Mouse (Mus musculus) MEL (cell line): ENCODE results near the gene Fat3. TPM values are rescaled to one million over a fixed set of nuclear protein-coding genes. Genes with fewer than 3 reads are reported as not detected.

ENCODE experiments used
- DNase-seq: peaks from one replicate; pipeline ENCODE4 v3.0.0; 2011; ENCODE audit warnings: low read depth, low spot score
- H3K27ac ChIP-seq: 2 replicates; pipeline ENCODE4 v1.5.1; 2012; ENCODE audit warnings: low read depth, mild to moderate bottlenecking, control low read depth, low read length, moderate library complexity; ENCODE audit not compliant: control insufficient read depth
- H3K27me3 ChIP-seq, 2 experiments: fragments of 150-350 bp in 1 of 2; sonication (generic) in 1 of 2; 2 replicates each; pipeline ENCODE4 v1.6.1; 2012; ENCODE audit warnings: low read length in 2 of 2, mild to moderate bottlenecking in 2 of 2, improper control_type of control experiment in 1 of 2, moderate library complexity in 1 of 2; ENCODE audit not compliant: insufficient read depth in 2 of 2, control insufficient read depth in 1 of 2
- H3K36me3 ChIP-seq, 2 experiments: 2 replicates each; pipeline ENCODE4 v1.6.1; 2012 to 2014; ENCODE audit warnings: low read length in 2 of 2, improper control_type of control experiment in 1 of 2, inconsistent platforms in 1 of 2, mild to moderate bottlenecking in 1 of 2; ENCODE audit not compliant: insufficient read depth in 2 of 2, control insufficient read depth in 1 of 2
- H3K4me1 ChIP-seq, 2 experiments: fragments of 150-350 bp in 1 of 2; sonication (generic) in 1 of 2; 2 replicates each; pipeline ENCODE4 v1.6.1; 2012; ENCODE audit warnings: low read length in 2 of 2, improper control_type of control experiment in 1 of 2, mild to moderate bottlenecking in 1 of 2; ENCODE audit not compliant: insufficient read depth in 2 of 2, control insufficient read depth in 1 of 2
- H3K4me3 ChIP-seq, 2 experiments: fragments of 150-350 bp in 1 of 2; sonication (generic) in 1 of 2; 2 replicates each; pipeline ENCODE4 v1.5.1; 2012; ENCODE audit warnings: low read depth in 2 of 2, low read length in 2 of 2, mild to moderate bottlenecking in 2 of 2, moderate library complexity in 2 of 2, control low read depth in 1 of 2, improper control_type of control experiment in 1 of 2; ENCODE audit not compliant: control insufficient read depth in 1 of 2, insufficient read depth in 1 of 2
- H3K79me2 ChIP-seq: 2 replicates; pipeline ENCODE4 v1.6.1; 2012; ENCODE audit warnings: mild to moderate bottlenecking, low read length, moderate library complexity; ENCODE audit not compliant: control insufficient read depth, poor library complexity, insufficient read depth
- H3K9ac ChIP-seq: 2 replicates; pipeline ENCODE4 v1.6.1; 2012; ENCODE audit warnings: low read depth, mild to moderate bottlenecking, control low read depth, low read length, moderate library complexity; ENCODE audit not compliant: control insufficient read depth, poor library complexity, severe bottlenecking
- H3K9me3 ChIP-seq: fragments of 150-350 bp; sonication (generic); replicated peaks from 2 replicates; pipeline ENCODE4 v1.6.1; 2012; ENCODE audit warnings: mild to moderate bottlenecking, low read length, improper control_type of control experiment, moderate library complexity; ENCODE audit not compliant: insufficient read depth
- CHD1 ChIP-seq: IDR thresholded peaks from 2 replicates; pipeline ENCODE4 v1.6.1; 2012; ENCODE audit warnings: low read depth, mild to moderate bottlenecking, inconsistent platforms, low read length, improper control_type of control experiment
- CTCF ChIP-seq, 3 experiments: IDR thresholded peaks in 2 of 3; conservative IDR thresholded peaks in 1 of 3; 2 replicates each; pipeline ENCODE4 v1.5.1; 2011 to 2012; ENCODE audit warnings: low read length in 3 of 3, low read depth in 2 of 3, mild to moderate bottlenecking in 2 of 3, improper control_type of control experiment in 1 of 3, inconsistent platforms in 1 of 3, mixed read lengths in 1 of 3, moderate library complexity in 1 of 3; ENCODE audit not compliant: control insufficient read depth in 1 of 3, insufficient read depth in 1 of 3, poor library complexity in 1 of 3, severe bottlenecking in 1 of 3
- EP300 ChIP-seq, 2 experiments: IDR thresholded peaks; 2 replicates each; pipeline ENCODE4 v1.6.1; 2011; ENCODE audit warnings: improper control_type of control experiment in 2 of 2, low read length in 2 of 2, low read depth in 1 of 2, mild to moderate bottlenecking in 1 of 2
- GABPA ChIP-seq: IDR thresholded peaks from 2 replicates; pipeline ENCODE4 v1.6.1; 2012; ENCODE audit warnings: low read depth, mild to moderate bottlenecking, inconsistent platforms, low read length, improper control_type of control experiment, moderate library complexity
- MAX ChIP-seq: IDR thresholded peaks from 2 replicates; pipeline ENCODE4 v1.6.1; 2011; ENCODE audit warnings: low read length, improper control_type of control experiment
- MAZ ChIP-seq: IDR thresholded peaks from 2 replicates; pipeline ENCODE4 v1.6.1; 2012; ENCODE audit warnings: low read depth, mild to moderate bottlenecking, inconsistent platforms, low read length, improper control_type of control experiment
- MEF2A ChIP-seq: IDR thresholded peaks from 2 replicates; pipeline ENCODE4 v1.6.1; 2014; ENCODE audit warnings: low read depth, mild to moderate bottlenecking, inconsistent platforms, low read length, improper control_type of control experiment; ENCODE audit not compliant: poor library complexity, insufficient replicate concordance, severe bottlenecking; ENCODE audit errors: extremely low read depth
- MXI1 ChIP-seq: IDR thresholded peaks from 2 replicates; pipeline ENCODE4 v1.6.1; 2011; ENCODE audit warnings: mild to moderate bottlenecking, low read depth, low read length, improper control_type of control experiment
- RAD21 ChIP-seq: IDR thresholded peaks from 2 replicates; pipeline ENCODE4 v1.6.1; 2011; ENCODE audit warnings: mild to moderate bottlenecking, low read depth, low read length, improper control_type of control experiment
- RCOR1 ChIP-seq: IDR thresholded peaks from 2 replicates; pipeline ENCODE4 v1.6.1; 2012; ENCODE audit warnings: low read depth, mild to moderate bottlenecking, inconsistent platforms, low read length, improper control_type of control experiment
- TBP ChIP-seq: IDR thresholded peaks from 2 replicates; pipeline ENCODE4 v1.8.0; 2011; ENCODE audit warnings: low read depth, low read length, improper control_type of control experiment
- TCF12 ChIP-seq: IDR thresholded peaks from 2 replicates; pipeline ENCODE4 v1.6.1; 2014; ENCODE audit warnings: low read depth, mild to moderate bottlenecking, inconsistent platforms, low read length, improper control_type of control experiment, moderate library complexity
- USF2 ChIP-seq, 2 experiments: IDR thresholded peaks; 2 replicates each; pipeline ENCODE4 v1.6.1; 2011 to 2012; ENCODE audit warnings: improper control_type of control experiment in 2 of 2, low read length in 2 of 2, borderline replicate concordance in 1 of 2, inconsistent platforms in 1 of 2, low read depth in 1 of 2, mild to moderate bottlenecking in 1 of 2; ENCODE audit not compliant: insufficient read depth in 1 of 2
- ZC3H11A ChIP-seq: IDR thresholded peaks from 2 replicates; pipeline ENCODE4 v1.6.1; 2012; ENCODE audit warnings: low read depth, mild to moderate bottlenecking, inconsistent platforms, low read length, improper control_type of control experiment
- ZMIZ1 ChIP-seq: IDR thresholded peaks from 2 replicates; pipeline ENCODE4 v1.6.1; 2012; ENCODE audit warnings: low read depth, mild to moderate bottlenecking, inconsistent platforms, low read length, improper control_type of control experiment, moderate library complexity
- polyA plus RNA-seq, 2 experiments: library from polyadenylated mRNA; stranded (reverse) in 1 of 2; unstranded in 1 of 2; fragments of >175 nt in 1 of 2; fragments of >200 nt in 1 of 2; gene quantifications; 2 replicates each; pipeline versions ENCODE4 v1.2.1 to v1.2.4; 2012; ENCODE audit warnings: low replicate concordance in 2 of 2, low read depth in 1 of 2; ENCODE audit not compliant: insufficient read length in 2 of 2, insufficient read depth in 1 of 2, missing spikeins in 1 of 2
- total RNA-seq: library from RNA; depleted of rRNA; stranded (reverse); fragments of 300-350 nt; gene quantifications from 2 replicates; pipeline ENCODE4 v1.2.3, GENCODE M21; 2012

The Fat3 gene
- total and polyA plus RNA-seq, 3 experiments: 1.5 to 1.8 TPM; not detected in 1

GRCm38 (mm10) chr9:16498876-16499275 is 2.2 kb downstream of the Fat3 start:
- Histone ChIP-seq H3K36me3 (no peaks in the 10 kb centered on the region), H3K27ac (no peak overlapping the region), H3K9ac (no peak overlapping the region), H3K4me3 (no peak overlapping the region), H3K9me3 (no peaks in the 10 kb centered on the region; the same call in 1 of the 2 replicates), H3K79me2 (no peaks in the 10 kb centered on the region), H3K4me1 (no peaks in the 10 kb centered on the region), H3K27me3 (no peaks in the 10 kb centered on the region)
- TF ChIP-seq EP300 (IDR thresholded peaks at IDR 0.05; ENCODE audit: low read depth in 1 of 2, low read length in 2 of 2): no peak
- no peak for TF ChIP-seq USF2 (IDR thresholded peaks at IDR 0.05; ENCODE audit: borderline replicate concordance in 1 of 2, insufficient read depth in 1 of 2, low read depth in 1 of 2, low read length in 2 of 2)
- DNase-seq: no peak

GRCm38 (mm10) chr9:16497361-16497760 is 3.7 kb downstream of the Fat3 start:
- TF ChIP-seq RAD21 (no peak), ZC3H11A (no peak), RCOR1 (no peak), TBP (no peak), ZMIZ1 (no peak), TCF12 (no peak), MEF2A (no peak), MAX (no peak), GABPA (no peak), MXI1 (no peak), CHD1 (no peak)
- H3K4me3 ChIP-seq: no peak overlapping the region
- no peaks in the 10 kb centered on the region for H3K27me3 ChIP-seq
- no peak overlapping the region for H3K9ac ChIP-seq
- DNase-seq: no peak
- no peaks in the 10 kb centered on the region for H3K4me1 ChIP-seq
- H3K9me3 ChIP-seq: no peaks in the 10 kb centered on the region; the same call in 1 of the 2 replicates
- H3K27ac ChIP-seq: no peak overlapping the region
- no peaks in the 10 kb centered on the region for H3K79me2 ChIP-seq
- no peaks in the 10 kb centered on the region for H3K36me3 ChIP-seq

GRCm38 (mm10) chr9:16496331-16496730 is 4.8 kb downstream of the Fat3 start:
- H3K36me3 ChIP-seq: no peaks in the 10 kb centered on the region
- H3K4me3 ChIP-seq: no peak overlapping the region
- no peaks in the 10 kb centered on the region for H3K27me3 ChIP-seq
- no peaks in the 10 kb centered on the region for H3K79me2 ChIP-seq
- no peak overlapping the region for H3K9ac ChIP-seq
- H3K4me1 ChIP-seq: no peaks in the 10 kb centered on the region
- H3K9me3 ChIP-seq: no peaks in the 10 kb centered on the region; the same call in 1 of the 2 replicates
- DNase-seq: no peak
- TF ChIP-seq MAZ (no peak), CTCF (IDR thresholded peaks at IDR 0.05 in 2 of 3, conservative IDR thresholded peaks at IDR 0.05 in 1 of 3; ENCODE audit: control insufficient read depth in 1 of 3, insufficient read depth in 1 of 3, low read depth in 2 of 3, low read length in 3 of 3, poor library complexity in 1 of 3, severe bottlenecking in 1 of 3) (no peak)
- H3K27ac ChIP-seq: no peak overlapping the region
